Mouse (Mus musculus) layer of hippocampus, postnatal 36 days (tissue): Measurements from ENCODE around the gene Marc1. TPM values are rescaled to one million over a fixed set of nuclear protein-coding genes. Genes with fewer than 3 reads are reported as not detected.

Source experiments
- DNase-seq, 2 experiments: peaks; one replicate each; pipeline ENCODE4 v3.0.0; 2022
- total RNA-seq, 2 experiments: library from RNA; stranded (reverse); gene quantifications; 2 replicates each; pipeline ENCODE4 v1.2.3; 2021

Gene Marc1
- total RNA-seq, 2 experiments from 2014 or later = 0.25 TPM; not detected in 1

- no peak for DNase-seq
These were observed 6.7 kb upstream of the Marc1 start for GRCm38 (mm10) chr1:184817768-184818167.

- no peak for DNase-seq
These were observed 670 bp upstream of the Marc1 start for GRCm38 (mm10) chr1:184811716-184812250.

GRCm38 (mm10) chr1:184809578-184810001 lies 1.5 kb downstream of the Marc1 start:
- no peak for DNase-seq

- no peak for DNase-seq
These were observed 2.6 kb downstream of the Marc1 start for GRCm38 (mm10) chr1:184808418-184809012.

- DNase-seq = no peak
These were observed 3.3 kb downstream of the Marc1 start for GRCm38 (mm10) chr1:184807627-184808417.

DNA sequence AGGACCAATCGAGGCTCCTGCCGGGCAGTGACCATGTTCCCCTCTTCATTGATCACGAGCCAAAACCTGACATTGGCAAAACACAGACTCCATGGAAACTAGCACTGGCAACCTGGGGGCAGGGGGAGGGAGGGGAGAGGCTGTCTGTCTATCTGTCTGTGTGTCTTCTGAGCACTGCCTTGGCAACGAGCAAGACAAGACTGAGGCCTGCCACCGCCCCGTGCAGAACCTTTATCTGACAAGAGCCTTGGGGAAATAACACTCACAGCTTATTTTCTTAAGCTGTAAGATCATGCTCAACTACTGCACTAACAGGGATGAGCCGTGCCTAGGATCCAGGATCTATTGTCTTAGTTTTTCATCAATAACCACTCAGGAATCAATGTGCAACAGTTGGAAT lies 4.0 kb downstream of the Marc1 start:
- no peak for DNase-seq

GRCm38 (mm10) chr1:184805749-184806148 lies 5.4 kb downstream of the Marc1 start:
- DNase-seq = no peak

- DNase-seq = peak in 1 of 2 experiments; percentile 5
These were observed 17.8 kb downstream of the Marc1 start for GRCm38 (mm10) chr1:184793163-184793876.

DNA sequence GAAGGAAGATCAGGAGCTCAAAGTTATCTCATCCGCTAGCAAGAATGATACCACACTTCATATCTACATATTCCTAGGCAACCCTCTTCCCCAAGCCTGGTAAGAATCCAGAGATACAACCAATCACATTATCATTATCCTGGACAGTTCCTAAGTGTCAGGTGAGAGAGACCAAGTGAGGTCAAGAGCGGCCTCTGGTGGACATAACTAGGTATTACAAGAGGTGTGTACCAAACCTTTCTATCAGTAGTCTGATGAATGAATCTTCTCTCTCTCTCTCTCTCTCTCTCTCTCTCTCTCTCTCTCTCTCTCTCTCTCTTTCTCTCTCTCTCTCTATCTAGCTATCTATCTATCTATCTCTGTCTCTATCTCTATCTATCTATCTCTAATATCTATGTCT lies 20.0 kb downstream of the Marc1 start:
- peak in 1 of 2 experiments; percentile 19 for DNase-seq

- DNase-seq = no peak
These were observed 24.5 kb downstream of the Marc1 start for GRCm38 (mm10) chr1:184786376-184787151.

- DNase-seq = no peak
These were observed 27.5 kb downstream of the Marc1 start for GRCm38 (mm10) chr1:184783641-184784040.

- DNase-seq = no peak
These were observed 29.0 kb downstream of the Marc1 start for GRCm38 (mm10) chr1:184782161-184782513.

DNA sequence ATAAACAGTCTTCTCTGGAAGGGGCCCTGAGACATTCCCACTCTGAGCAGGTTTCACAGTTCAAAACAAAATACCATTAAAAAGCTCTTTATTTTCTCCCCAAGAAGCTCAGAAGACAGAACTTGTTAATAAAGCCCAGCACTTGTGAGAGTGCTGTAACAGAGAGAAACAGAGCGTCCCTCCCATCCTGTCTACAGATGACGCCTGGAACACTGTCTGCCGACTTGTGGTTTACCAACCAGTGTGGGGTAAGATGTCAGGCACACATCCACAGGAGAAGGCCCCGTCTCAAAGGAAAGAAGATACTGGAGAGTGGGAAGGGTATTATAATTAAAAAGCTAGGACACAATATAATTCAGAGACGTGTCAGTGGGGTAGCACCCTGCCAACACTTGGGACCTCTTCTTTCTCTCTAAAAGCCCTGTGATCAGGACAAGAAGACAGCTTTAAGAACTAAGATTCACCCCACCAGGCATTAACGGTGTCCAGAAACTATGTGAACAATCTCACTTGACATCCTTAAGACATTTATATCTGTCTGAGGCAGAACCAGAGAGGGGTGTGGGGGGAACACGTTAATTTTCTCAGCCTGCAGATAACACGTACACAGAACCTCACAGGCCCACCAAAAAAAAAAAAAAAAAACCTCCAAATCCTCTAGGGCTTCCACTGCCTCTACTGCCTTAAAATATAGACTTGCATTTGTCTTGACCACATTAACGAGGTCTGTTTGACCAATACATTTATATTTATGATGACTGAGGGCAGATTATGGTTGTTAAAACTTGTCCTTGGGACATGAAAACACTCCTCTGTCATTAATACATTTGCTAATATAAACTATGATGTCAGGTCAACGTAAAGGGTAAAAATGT lies 29.6 kb downstream of the Marc1 start:
- DNase-seq = no peak

DNA sequence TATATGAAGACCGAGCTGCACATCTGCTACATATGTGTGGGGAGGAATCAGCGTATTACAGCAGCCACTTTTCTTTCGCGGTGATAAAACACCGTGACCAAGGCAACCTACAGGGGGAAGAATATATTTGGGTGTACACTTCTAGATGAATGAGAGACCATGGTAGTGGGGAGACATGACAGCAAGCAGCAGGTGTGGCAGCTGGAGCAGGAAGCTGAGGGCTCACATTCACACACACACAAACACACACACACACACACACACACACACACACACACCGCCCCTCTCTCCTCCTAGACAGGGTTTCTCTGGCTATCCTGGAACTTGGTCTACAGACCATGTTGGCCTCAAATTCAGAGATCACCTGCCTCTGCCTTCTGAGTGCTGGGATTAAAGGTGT lies 33.0 kb downstream of the Marc1 start:
- DNase-seq = no peak

DNA sequence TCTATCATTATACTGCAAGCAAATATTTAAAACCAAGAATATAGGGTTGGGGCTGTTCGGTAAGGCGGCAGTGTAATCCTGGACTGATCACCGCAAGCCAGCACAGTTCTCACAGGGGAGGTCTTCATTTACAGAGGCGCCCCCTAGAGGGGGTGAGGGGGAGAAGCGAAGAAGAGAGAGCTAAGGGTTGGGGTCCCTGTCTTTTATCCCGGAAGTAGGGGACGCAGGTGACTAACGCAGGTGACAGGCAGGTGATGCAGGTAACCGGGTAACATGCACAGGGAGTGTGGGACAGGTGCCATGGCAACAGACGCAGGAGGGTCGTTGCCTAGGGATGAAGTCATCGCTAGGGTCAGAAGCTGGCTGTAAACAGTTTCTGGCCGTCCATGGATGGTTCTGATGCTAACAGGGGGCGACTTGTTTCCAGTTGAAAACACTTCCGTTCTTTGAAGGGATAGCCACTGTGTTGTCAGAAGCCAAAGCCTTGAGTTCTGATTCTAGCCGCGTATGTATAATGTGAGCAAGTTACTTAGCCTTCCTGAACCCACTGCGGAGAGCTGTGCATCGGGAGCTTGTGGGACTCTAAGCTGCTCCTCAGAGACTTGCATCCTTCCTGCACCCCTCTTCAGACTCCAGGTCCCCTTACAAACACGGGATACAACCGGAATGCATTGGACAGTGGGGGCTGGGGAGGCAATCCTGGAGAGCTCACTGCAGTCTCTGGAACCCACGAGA lies 33.9 kb downstream of the Marc1 start:
- DNase-seq = no peak

DNA sequence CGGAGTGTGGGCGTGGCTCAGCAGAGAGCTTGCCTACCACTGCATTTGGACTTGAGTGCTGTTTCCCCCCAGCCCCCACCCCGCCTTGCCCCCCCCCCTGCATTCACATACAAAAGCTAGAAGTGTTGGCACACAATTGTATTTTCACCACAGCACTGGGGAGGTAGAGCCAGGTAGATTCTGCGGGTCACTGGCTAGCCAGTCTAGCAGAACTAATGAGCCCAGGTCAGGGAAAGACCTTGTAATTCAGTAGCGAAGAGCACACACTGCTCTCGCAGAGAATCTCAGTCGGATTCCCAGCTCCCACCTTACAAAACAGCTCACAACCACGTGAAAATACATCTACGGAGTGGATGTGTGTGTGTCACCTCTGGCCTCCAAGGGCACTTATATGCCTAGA lies 35.8 kb downstream of the Marc1 start:
- DNase-seq = no peak

GRCm38 (mm10) chr1:184771891-184772249 lies 39.2 kb downstream of the Marc1 start:
- DNase-seq = no peak

GRCm38 (mm10) chr1:184771202-184771890 lies 39.8 kb downstream of the Marc1 start:
- peak; percentile 59 to 64 for DNase-seq

- no peak for DNase-seq
These were observed 47.2 kb downstream of the Marc1 start for GRCm38 (mm10) chr1:184763866-184764265.

- no peak for DNase-seq
These were observed 48.2 kb downstream of the Marc1 start for GRCm38 (mm10) chr1:184762941-184763340.
